Mouse (Mus musculus) urinary bladder, postnatal 36 days (tissue): ENCODE measurements around the gene Tshz2.
A peak's percentile ranks its signal among the peaks of the same experiment; 100 is the strongest.

Experiments used
- DNase-seq, 2 experiments: peaks; one replicate each; pipeline ENCODE4 v3.0.0; 2022; ENCODE audit warnings: low spot score in 2 of 2, mixed read lengths in 1 of 2

The Tshz2 gene

GRCm38 (mm10) chr2:170042471-170043213, 409.8 kb downstream of the Tshz2 start:
- no peak for DNase-seq

- no peak for DNase-seq
Measured at GRCm38 (mm10) chr2:170043290-170043689, 410.5 kb downstream of the Tshz2 start.

- no peak for DNase-seq
Measured at GRCm38 (mm10) chr2:170045896-170046295, 413.1 kb downstream of the Tshz2 start.

GRCm38 (mm10) chr2:170046371-170047145, 413.7 kb downstream of the Tshz2 start:
- DNase-seq: no peak

GRCm38 (mm10) chr2:170048831-170049230, 416.0 kb downstream of the Tshz2 start:
- no peak for DNase-seq

- DNase-seq: no peak
Measured at GRCm38 (mm10) chr2:170050651-170051050, 417.8 kb downstream of the Tshz2 start.

- DNase-seq: no peak
Measured at GRCm38 (mm10) chr2:170051441-170051840, 418.6 kb downstream of the Tshz2 start.

- DNase-seq: no peak
Measured at GRCm38 (mm10) chr2:170054943-170055342, 422.1 kb downstream of the Tshz2 start.

- peak in 1 of 2 experiments; percentile 45 for DNase-seq
Measured at GRCm38 (mm10) chr2:170055413-170055812, 422.6 kb downstream of the Tshz2 start.

- DNase-seq: peak in 1 of 2 experiments; percentile 22
Measured at GRCm38 (mm10) chr2:170058774-170059173, 426.0 kb downstream of the Tshz2 start.

GRCm38 (mm10) chr2:170060066-170060465, 427.3 kb downstream of the Tshz2 start:
- DNase-seq: no peak

GRCm38 (mm10) chr2:170062378-170062777, 429.6 kb downstream of the Tshz2 start:
- DNase-seq: no peak

GRCm38 (mm10) chr2:170069976-170070375, 437.2 kb downstream of the Tshz2 start:
- peak in 1 of 2 experiments; percentile 51 for DNase-seq

- DNase-seq: peak; percentile 2 to 37
Measured at GRCm38 (mm10) chr2:170070641-170071241, 437.9 kb downstream of the Tshz2 start.

GRCm38 (mm10) chr2:170076941-170077490, 444.2 kb downstream of the Tshz2 start:
- no peak for DNase-seq

GRCm38 (mm10) chr2:170078041-170078440, 445.2 kb downstream of the Tshz2 start:
- no peak for DNase-seq

GRCm38 (mm10) chr2:170078442-170079017, 445.7 kb downstream of the Tshz2 start:
- no peak for DNase-seq

- no peak for DNase-seq
Measured at GRCm38 (mm10) chr2:170091563-170092443, 459.0 kb downstream of the Tshz2 start.

- no peak for DNase-seq
Measured at GRCm38 (mm10) chr2:170094220-170094619, 461.4 kb downstream of the Tshz2 start.

GRCm38 (mm10) chr2:170094871-170095270, 462.1 kb downstream of the Tshz2 start:
- no peak for DNase-seq

GRCm38 (mm10) chr2:170101132-170101531, 468.3 kb downstream of the Tshz2 start:
- peak; percentile 88 to 94 for DNase-seq
